Mouse (Mus musculus) lung, postnatal 14 days (tissue): ENCODE measurements around the gene Pcare.
"Not testable (repeated sequence)": the region's sequence is repeated elsewhere in the genome, so short reads cannot be mapped to it uniquely, and the experiment has no call there.

Experiments
- DNase-seq: peaks from one replicate; pipeline ENCODE4 v3.0.0; 2021

The Pcare gene

GRCm38 (mm10) chr17:71752831-71753230 is at the start of gene Pcare:
TSS of gene Pcare (minus strand) at chr17:71752894.
- DNase-seq: no peak

- DNase-seq: no peak
Observed at GRCm38 (mm10) chr17:71795521-71796205, 43.0 kb upstream of the Pcare start.

DNA sequence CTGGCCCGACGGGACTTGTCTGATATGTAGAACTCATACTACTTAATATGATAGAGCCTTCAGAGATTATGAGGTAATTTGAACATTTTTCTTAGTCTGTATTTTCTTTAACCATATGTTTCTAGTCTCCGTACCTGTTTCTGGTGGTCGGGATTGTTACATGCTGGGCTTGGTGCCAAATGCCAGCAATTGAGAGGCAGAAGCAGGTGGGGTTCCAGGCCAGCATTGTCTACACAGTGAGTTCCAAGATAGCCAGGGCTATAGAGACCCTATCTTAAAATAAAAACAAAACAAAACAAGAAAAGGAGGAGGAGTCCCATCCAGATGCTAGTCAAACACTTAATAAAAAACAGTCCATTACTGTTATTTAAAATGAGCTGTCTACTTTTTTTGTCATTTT is 38.9 kb upstream of the Pcare start:
- no peak for DNase-seq

GRCm38 (mm10) chr17:71791109-71791508 is 38.4 kb upstream of the Pcare start:
- DNase-seq: no peak

DNA sequence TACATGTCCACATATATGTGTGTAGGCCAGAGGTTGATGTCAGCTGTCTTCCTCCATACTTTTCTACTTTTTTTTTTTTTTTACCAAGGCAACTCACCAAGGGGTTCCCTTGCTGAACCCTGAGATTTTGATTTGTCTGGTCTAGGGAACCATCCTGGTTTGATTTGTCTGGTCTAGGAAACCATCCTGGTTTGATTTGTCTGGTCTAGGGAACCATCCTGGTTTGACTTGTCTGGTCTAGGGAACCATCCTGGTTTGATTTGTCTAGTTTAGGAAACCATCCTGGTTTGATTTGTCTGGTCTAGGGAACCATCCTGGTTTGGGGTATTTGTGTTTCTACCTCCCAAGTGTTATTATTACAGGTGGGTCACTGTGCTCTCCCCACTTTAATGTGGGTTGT is 33.8 kb upstream of the Pcare start:
- no peak for DNase-seq

DNA sequence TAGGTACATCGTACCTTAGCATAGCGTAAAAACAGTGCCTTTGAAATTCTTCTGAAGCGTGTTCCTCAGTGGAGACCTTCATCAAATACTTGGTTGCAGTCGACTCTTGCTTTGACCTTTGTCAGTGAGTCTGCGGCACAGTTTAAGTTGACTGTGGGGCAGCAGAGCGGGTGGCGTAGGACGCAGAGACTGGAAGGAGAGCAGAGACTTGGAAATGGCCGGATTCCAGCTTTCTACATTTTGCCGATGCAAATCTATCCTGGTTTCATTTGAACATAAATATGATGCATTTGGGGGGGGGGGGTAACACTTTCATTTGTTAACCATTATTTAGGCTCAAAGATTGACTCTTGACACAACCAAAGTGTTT is 30.7 kb upstream of the Pcare start:
- DNase-seq: no peak

DNA sequence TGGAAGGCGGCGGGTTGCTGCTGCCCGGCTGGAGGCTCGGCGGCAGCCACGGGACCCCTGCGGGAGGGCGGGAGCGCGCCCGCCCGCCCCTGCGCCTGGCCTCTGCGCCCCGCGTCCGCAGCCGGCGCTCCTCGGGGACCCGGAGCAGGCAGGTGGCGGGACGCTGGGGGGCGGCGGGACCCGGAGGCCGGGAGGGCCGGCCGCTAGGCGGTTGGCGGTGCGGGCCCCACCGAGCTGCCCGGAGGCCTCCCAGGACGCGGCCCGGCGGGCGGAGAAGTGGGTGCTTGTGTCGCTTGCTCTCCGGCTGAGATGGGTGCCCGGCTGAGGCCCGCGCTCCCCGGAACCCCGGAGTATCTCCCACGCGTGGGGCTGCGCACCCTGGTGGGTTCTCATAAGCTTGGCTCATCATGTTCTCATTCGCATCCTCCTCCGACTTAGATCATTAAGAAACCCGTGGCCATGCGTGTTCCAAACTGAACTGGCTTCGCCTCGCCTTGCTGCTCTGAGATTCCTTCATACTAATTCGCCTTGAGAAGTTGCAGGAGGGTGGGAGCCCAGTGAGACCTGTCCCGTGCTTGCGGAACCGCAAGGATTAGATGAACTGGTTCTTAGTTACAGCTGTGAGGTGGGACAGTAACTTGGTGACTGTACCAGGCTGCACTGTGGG is 30.1 kb upstream of the Pcare start:
- peak; percentile 7 for DNase-seq

- DNase-seq: no peak
Observed at GRCm38 (mm10) chr17:71782242-71782698, 29.6 kb upstream of the Pcare start.

GRCm38 (mm10) chr17:71780945-71781344 is 28.3 kb upstream of the Pcare start:
- peak; percentile 79 for DNase-seq

GRCm38 (mm10) chr17:71780490-71780889 is 27.8 kb upstream of the Pcare start:
- DNase-seq: no peak

GRCm38 (mm10) chr17:71778696-71779095 is 26.0 kb upstream of the Pcare start:
- DNase-seq: no peak

DNA sequence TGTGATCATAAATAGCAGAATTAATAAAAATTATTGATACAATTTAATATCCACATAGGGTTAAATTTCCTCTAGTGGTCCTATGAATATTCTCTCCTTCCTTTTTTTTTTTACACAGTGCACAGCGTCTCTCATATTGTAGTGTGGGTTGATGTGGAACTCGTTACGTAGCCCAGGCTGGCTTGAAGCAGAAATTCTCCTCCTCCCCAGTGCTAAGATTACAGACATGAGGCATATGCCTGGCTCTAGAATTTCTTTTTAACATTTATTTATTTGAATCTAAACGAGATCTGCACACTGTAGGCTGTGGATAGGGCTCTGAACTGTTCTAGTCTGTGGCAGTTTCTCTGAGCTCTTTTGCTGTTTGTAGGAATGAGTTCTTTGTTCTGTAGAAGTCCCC is 22.6 kb upstream of the Pcare start:
- DNase-seq: no peak

DNA sequence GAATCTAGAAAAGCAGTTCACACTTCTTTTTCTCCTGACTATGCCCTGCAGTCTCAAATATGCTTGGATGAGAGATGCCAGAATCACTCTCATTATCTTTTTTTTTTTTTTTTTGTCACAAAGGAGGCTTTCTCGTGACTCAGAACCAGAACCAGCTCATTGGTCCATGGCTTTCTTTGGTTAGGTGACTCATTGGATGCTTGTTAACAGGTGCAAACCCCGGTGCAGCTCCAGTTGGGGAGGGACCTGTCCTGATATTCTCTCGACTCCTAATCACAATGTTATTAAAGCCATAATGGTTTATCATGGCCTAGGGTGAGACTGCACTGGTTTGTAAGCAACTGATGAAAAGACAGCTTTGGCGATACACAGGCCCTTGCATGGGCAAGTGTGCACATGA is 21.5 kb upstream of the Pcare start:
- no peak for DNase-seq

- no peak for DNase-seq
Observed at GRCm38 (mm10) chr17:71770696-71771095, 18.0 kb upstream of the Pcare start.

DNA sequence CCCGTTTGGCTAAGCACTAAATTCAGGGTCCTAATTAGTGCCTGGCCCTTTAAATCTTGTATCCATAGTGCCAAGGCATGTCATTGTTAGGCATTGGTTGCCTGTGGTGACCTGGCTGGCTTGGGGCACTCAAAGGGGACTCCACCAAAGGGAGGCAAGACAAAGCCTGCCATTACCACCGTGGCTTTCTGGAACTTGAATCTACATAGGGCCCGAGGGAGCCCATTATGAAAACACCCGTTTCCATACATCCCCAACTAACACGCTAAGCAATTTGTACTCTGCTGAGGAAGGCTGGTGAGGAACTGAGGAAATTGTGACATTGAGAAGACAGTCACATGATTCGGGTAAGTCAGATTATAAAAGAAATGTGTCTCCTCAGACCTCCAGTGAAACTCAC is 16.9 kb upstream of the Pcare start:
- no peak for DNase-seq

DNA sequence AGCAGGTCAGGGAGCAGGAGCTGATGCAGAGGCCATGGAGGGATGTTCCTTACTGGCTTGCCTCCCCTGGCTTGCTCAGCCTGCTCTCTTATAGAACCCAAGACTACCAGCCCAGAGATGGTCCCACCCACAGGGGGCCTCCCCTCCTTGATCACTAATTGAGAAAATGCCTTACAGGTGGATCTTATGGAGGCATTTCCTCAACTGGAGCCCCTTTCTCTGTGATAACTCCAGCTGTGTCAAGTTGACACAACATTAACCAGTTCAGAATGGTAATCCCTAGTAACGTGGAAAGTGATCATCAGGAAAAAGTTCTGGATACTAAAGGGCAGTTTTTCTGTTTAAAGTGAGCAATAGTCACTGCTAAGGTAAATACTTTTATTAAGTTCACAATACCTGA is 15.5 kb upstream of the Pcare start, which contains the start of gene Clip4:
Gene Clip4 (plus strand): TSS at position 301 of the 400 bp plus-strand sequence.
- DNase-seq: not testable (repeated sequence)

DNA sequence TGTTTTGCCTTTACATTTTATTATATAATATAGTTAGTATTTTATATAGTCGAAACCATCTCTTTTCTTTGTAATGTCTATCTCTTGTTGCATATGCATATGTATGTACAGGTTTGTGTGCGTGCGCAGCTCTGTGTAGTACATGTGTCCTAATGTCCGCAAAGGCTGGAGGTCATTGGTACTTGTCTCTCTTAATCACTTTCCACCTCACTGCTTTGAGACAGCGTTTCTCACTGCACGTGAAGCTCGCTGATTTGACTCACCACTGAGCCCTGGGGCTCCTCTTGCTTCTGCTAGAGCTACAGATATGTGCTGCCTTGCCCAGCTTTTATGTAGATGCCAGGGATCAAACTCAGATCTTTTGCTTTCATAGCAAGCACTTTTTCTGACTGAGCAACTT is 7.8 kb upstream of the Pcare start:
- DNase-seq: no peak

- no peak for DNase-seq
Observed at GRCm38 (mm10) chr17:71749616-71750168, 3.0 kb downstream of the Pcare start.

- no peak for DNase-seq
Observed at GRCm38 (mm10) chr17:71747561-71747960, 5.1 kb downstream of the Pcare start.

- DNase-seq: no peak
Observed at GRCm38 (mm10) chr17:71746114-71746513, 6.6 kb downstream of the Pcare start.

DNA sequence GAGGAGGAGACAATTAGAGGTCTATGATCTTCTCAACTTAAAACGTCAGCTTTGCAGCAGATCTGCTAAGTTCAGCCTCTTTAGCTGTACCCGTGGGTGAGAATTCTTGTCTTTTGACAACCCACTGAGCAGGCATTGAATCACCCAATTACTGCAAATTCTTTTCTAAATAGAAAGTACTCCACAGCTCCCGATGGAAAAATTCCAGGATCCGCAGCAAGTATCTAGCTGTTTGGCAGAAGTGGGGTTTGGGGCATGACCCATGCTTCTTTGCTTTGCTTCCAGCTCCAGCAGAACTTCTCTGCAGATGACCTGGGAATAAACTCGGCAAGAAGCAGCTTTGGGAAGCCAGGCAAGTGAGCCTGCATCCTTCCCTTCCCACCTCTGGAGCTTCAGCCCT is 9.8 kb downstream of the Pcare start:
- peak; percentile 46 for DNase-seq

DNA sequence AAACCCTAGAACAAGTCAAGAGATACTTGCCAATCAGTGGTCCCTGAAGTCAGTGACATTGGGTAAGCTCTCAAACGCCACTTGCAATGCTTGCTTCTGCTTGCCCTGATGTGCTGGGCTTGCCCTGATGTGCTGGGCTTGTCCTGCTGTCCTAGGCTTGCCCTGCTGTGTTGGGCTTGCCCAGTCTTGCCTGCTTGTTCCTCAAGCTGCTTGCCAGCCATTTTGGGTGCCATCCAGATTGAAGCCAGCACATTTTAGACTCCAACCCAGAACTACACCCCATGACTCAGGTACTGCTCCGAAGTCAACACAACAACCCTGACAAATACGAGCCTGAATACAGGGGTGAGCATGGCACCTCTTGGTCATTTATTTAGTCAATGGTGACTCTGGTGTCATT is 10.5 kb downstream of the Pcare start:
- no peak for DNase-seq

- DNase-seq: no peak
Observed at GRCm38 (mm10) chr17:71736442-71736841, 16.3 kb downstream of the Pcare start.

DNA sequence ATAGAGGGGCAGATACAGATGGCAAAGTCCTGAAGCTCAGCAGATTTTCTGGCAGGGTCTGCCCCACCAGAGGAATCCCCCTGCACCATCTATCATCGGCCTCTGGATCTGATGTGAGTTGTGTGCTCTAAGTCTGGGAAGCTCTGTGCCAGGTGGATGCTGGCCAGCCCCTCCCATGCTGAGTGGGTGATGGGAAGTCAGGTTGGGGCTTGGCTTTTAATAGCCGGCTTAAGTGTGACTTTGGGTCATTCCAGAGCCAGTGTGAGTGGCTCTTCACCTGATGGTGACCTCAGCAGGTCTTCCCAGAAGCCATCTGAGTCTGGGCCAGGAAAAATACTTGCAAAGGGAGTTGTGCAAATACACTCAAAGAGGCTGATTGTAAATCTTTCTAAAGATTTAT is 22.0 kb downstream of the Pcare start:
- DNase-seq: peak; percentile 78
